Mouse (Mus musculus): ENCODE measurements around the gene Inpp5a.

The Inpp5a gene

GRCm38 (mm10) chr7:139388670-139389212 lies at the start of gene Inpp5a:
Inpp5a (plus strand) TSS chr7:139389109.
- DNase-seq (ENCODE audit: low spot score): peak; percentile 99

GRCm38 (mm10) chr7:139339184-139339583 lies 49.7 kb upstream of the Inpp5a start:
- DNase-seq (ENCODE audit: low spot score): no peak

DNA sequence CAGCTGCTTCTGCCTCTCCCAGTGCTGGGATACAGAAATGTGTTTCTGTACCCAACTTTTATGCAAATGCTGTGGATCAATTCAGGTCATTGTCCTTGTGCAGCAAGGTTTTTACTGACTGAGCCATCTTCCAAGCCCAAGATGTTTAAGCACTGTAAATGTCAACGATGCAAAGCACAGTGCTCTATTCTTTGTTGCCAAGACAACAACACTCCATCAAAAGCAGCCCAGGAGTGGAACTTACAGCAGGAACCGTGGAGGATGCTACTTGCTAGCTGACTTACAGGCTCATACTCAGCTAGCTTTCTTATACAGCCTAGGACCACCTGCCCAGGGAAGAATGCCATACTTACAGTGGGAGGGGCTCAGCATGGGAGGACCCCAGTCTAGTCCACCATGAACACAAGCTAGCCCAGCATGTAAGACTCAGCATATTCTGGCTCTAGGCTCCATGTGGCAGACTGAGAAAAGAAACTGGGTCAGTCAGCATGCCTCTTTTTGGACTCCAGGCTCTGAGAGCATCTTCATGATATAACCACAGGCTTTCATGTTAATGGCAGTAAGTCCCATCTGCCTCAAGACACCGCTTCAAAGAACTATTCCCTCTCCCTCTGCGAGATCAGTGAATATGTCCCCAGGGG lies 47.8 kb upstream of the Inpp5a start:
- no peak for DNase-seq (ENCODE audit: low spot score)

DNA sequence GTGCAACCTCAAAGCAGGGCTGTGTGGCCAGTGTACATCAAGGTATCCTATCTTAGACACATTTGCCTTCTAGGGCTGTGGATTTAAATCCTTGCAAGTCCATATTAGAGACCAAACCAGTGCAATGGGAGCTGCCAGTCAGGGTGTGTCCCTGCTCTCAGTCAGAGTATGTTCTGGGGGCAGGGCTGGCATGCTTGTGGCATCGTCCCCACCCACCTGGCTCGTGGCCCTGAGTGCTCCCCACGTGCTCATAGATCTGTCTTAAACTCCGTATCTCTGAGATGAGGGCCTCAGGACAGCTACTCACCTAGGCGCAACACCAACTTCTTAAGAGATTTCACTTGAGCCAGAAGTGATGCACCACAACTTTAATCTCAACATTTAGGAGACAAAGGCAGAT lies 46.1 kb upstream of the Inpp5a start:
- DNase-seq (ENCODE audit: low spot score): no peak

DNA sequence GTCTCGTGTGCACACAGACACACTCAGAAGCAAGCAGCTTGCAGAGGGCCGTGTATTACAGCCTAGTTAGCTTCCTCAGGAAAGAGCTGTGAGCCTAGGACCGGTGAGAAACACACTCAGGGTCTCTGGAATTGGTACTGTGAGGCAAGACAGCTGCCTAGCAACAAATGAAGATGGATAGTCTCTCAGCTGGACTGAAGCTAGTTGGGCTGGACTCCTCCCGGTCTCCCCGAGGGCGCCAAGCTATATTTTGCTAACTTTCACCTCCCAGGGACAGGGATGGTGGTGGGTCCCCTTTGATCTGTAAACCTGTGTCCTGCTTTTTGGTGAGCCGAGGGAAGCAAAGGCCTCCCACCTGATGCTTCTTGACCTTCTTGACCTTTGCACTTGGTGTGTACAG lies 41.9 kb upstream of the Inpp5a start:
- no peak for DNase-seq (ENCODE audit: low spot score)

DNA sequence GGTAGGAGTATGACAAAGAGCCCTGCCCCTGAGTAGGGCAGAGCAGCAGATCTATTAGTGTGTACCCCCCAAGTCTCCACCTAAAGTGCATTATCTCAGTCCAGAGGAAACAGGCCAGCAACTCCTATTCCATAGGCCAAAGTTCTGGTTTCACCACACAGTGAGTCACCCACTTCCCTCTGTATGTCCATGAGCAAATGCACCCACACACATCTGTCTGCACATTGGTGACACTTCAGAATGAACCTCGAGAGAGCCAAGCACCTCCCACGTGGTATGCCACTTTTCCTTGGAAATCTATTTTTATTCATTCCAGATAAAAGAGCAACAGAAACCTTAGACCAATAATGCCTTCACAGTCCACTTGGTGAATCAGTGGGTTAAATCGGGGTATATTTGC lies 38.3 kb upstream of the Inpp5a start:
- no peak for DNase-seq (ENCODE audit: low spot score)

DNA sequence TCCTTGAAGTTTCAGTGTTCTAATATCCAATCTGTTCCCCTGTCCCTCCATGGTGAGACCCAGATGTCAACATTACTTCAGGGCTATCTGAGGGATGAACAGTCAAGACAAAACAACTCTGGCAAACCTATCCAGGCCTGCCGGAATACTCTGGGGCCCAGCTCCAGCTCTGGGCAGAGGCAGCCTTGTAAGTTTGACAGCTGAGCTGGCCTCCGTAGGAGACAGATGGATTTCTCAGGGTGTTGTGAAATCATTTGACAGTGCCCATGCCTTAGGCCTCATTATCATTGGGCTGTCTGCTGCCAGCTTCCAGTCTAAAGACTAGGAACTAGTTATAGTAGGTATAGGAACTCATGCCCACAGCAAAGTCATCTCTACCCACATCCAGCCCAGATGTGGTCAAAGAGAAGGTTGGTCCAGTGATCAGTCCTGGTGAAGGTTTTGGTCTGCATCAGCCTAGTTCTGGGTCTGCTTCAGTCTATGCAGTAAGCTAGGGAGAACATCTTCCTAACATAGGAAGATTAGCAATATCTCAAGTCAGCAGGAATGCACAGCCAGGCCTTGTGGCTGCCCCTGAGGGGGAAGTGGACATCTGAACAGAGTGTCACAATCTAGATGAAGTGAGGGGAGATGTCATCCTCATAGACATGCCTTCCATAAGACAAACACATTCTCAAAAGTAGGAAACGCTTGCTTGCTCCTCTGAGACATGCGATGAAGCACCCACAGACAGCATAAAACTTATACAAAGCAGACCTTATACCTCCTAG lies 34.4 kb upstream of the Inpp5a start:
- no peak for DNase-seq (ENCODE audit: low spot score)

DNA sequence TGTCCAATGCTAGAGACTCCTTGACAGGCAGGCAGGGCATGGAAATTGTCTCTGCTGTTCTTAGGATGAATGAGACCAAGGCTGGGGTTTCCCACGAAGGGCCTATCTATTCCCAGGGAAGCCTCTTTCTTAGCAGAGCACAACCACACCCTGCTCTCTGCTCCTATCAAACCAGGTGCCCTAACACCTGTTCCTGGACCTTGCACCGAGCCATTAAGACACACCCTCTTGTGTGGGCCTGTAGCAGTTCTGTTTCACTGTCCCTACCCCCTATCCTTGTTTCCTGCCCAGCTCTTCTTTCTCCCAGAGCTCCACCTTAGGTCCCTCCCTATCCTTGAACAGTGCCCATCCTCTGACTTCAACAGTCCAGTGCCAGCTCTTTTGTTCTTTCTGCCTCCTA lies 31.9 kb upstream of the Inpp5a start:
- DNase-seq (ENCODE audit: low spot score): no peak

DNA sequence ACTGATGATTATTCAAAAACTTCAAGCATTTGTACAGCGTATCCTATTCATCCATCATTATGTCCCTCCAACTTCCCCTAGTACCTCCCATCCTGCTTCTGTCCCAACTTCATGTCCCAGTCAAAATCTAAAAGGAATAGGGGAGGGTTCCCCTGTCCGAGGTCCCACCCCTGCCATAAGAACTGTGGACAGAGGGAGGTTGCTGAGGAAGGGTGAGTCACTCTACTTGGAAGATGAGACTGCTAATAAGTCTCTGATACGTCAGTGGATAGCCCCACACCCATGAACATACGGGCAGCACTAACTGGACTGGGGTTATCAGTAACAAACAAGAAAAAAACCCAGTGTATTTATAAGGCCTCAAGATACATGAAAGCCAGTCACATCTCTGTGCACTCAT lies 29.0 kb upstream of the Inpp5a start:
- DNase-seq (ENCODE audit: low spot score): no peak

GRCm38 (mm10) chr7:139360890-139361559 lies 27.9 kb upstream of the Inpp5a start:
- DNase-seq (ENCODE audit: low spot score): no peak

GRCm38 (mm10) chr7:139361799-139362198 lies 27.1 kb upstream of the Inpp5a start:
- no peak for DNase-seq (ENCODE audit: low spot score)

- no peak for DNase-seq (ENCODE audit: low spot score)
Measured at GRCm38 (mm10) chr7:139362514-139362913, 26.4 kb upstream of the Inpp5a start.

- DNase-seq (ENCODE audit: low spot score): no peak
Measured at GRCm38 (mm10) chr7:139363281-139364004, 25.5 kb upstream of the Inpp5a start.

- DNase-seq (ENCODE audit: low spot score): peak; percentile 52
Measured at GRCm38 (mm10) chr7:139364005-139364557, 24.8 kb upstream of the Inpp5a start.

DNA sequence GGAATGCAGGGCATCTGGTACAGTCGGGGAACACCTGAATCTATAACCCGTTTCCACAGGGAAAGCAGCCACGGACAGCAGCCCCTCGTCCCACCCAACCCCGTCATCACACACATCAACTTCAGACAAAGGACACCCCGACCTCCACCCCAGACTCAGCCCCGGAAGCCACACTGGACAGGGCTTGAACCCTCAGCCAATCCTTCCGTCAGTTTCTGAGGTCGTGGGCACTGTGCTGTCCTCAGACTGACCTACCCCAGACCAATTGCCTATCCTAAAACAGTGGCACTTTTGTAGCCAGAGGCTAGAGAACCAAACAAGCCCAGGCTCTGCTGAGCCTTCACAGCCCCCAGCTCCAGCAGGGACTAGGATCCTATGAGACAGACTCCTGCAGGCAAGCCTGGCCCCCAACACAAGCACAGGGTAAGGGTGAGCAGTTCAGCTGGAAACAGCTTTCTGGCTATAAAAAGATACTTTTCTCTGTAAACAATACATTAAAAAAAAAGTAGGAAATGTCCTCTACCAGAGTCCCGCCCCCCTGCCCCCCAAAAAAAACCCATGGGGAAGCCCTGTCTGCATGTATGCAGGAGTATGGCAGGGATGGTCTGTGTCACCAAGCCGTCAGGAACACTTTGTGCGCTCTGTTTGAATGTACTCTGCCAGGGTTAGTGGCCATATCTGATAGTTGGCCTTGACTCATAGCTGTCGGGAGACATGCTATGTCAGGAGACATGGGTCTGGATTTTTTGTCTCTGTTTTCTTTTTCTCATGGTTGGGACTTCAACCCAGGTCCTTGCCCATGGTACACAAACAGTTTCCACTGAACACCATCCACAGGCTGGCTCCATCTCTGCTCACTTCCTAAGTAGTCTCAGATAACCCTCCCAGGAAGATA lies 23.7 kb upstream of the Inpp5a start:
- DNase-seq (ENCODE audit: low spot score): no peak

DNA sequence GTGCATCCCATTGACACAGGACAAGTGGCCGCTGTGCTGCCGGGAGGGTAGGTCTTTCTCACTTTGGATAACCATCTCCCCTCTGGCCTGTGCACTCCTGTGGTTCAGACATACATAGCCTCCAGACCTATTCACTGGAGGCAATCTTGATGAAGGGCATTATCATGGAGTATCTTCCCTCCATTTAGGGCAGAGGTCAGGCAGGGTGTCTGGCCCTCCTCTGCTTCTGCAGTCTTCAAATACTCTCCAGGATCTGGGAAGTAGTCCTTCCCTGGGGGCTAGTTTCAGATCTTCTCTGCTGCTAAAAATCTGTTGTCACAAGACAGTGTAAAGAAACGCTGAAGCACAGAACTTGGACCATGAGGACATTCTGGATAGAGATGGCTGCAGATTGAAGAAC lies 22.8 kb upstream of the Inpp5a start:
- DNase-seq (ENCODE audit: low spot score): no peak

DNA sequence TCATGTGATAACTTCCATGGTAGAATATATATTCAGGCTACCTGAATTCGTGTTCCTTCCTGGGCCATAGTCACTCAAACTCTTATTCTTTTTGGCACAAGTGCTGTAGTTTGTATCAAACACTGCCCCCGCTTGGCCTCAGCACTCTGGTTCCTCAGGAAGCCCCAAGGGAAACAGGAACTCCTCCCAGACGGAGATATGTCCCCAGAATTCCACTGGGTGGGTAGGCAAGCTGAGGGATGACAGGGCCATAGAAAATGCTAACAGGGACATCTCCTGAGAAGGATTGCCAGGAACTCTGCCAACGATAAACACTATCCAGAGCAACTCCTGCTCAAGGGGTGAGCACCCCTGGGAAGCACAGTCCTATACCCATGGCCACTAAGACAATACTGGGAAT lies 22.4 kb upstream of the Inpp5a start:
- no peak for DNase-seq (ENCODE audit: low spot score)

GRCm38 (mm10) chr7:139368218-139368617 lies 20.7 kb upstream of the Inpp5a start:
- no peak for DNase-seq (ENCODE audit: low spot score)

DNA sequence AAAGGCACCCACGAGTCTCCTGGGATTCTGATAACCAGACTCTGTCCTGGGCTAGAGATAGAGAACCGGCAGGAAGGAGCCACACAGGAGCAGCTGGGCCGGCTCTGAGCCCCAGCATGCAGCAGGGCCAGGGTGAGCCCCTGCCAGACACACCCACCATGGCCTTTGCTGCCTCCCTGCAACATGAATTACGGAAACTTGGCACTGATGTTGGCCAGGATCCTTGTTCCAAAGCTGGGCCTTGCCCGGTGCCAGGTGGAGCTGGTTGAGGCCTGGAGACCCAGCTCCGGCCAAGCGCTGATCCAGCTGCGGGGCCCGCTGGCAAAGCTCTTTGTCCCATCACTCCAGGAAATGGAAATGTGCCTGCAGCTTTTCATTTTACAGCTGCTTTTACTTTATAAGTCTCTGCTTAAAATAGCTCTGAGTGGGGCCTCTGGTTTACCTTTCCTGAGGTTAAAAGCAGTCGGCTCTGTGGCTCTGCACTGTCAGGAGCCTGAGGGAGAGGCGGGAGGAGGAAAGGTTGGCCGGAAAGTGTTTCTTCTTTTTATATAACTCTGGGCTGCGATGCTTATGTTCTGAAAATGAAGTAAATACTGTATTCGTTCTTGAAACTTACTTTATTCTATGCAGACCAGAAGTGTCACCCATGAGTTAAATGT lies 20.1 kb upstream of the Inpp5a start:
- peak; percentile 37 for DNase-seq (ENCODE audit: low spot score)

- DNase-seq (ENCODE audit: low spot score): no peak
Measured at GRCm38 (mm10) chr7:139369501-139370088, 19.3 kb upstream of the Inpp5a start.
